Mouse (Mus musculus) spleen, postnatal 14 days (tissue): ENCODE measurements at regions not wholly inside any gene's neighbourhood (a gene's known extent, or its start where the extent isn't known, plus 50 kb on each side); places are given as distances from the start of the nearest gene placed in this dataset.

Experiments
- DNase-seq, 2 experiments: peaks; one replicate each; pipeline ENCODE4 v3.0.0; 2021 to 2022; ENCODE audit warnings: low spot score in 2 of 2

GRCm38 (mm10) chr14:33854181-33854580 is 69.2 kb upstream of the Gdf10 start:
- DNase-seq: no peak

- no peak for DNase-seq
These were observed 66.4 kb upstream of the Gdf10 start for GRCm38 (mm10) chr14:33856992-33857391.

- no peak for DNase-seq
These were observed 58.6 kb upstream of the Gdf10 start for GRCm38 (mm10) chr14:33864796-33865195.

GRCm38 (mm10) chr14:33865746-33866145 is 57.6 kb upstream of the Gdf10 start:
- DNase-seq: no peak

- DNase-seq: no peak
These were observed 55.7 kb upstream of the Gdf10 start for GRCm38 (mm10) chr14:33867674-33868073.
